Mouse (Mus musculus): ENCODE measurements at regions not wholly inside any gene's neighbourhood (a gene's known extent, or its start where the extent isn't known, plus 50 kb on each side); places are given as distances from the start of the nearest gene placed in this dataset.

DNA sequence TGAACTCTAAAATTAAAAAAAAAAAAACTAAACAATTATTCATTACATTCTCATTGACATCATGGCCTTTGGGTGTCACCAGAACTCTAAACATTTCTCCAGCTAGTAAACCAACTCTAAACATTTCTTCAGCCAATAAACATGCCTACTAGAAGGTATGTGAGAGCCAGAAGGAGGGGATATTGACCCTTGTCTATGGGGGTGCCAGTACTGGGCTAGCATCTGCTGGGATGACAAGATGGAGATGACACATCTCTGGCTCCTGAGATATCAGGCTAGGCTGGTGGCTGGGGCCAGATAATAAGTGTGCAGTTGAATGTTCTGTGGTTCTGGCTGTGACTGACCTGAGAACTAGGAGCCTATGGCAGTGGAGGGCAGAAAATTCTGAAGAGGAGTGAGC is 144.6 kb downstream of the Tmem38b start:
- H3K4me1 ChIP-seq: no peaks in the 10 kb centered on the region
- H3K27ac ChIP-seq: no peak overlapping the region
- no peak overlapping the region for H3K9ac ChIP-seq
- no peak overlapping the region for H3K4me3 ChIP-seq
- ATAC-seq (ENCODE audit: low FRiP score, low read depth): no peak
- H3K4me2 ChIP-seq (replicated peaks): no peak overlapping the region
- peaks cover 7% of the 10 kb centered on the region; the same call in 1 of the 2 replicates for H3K9me3 ChIP-seq
- no peaks in the 10 kb centered on the region for H3K36me3 ChIP-seq
- H3K27me3 ChIP-seq: no peaks in the 10 kb centered on the region

DNA sequence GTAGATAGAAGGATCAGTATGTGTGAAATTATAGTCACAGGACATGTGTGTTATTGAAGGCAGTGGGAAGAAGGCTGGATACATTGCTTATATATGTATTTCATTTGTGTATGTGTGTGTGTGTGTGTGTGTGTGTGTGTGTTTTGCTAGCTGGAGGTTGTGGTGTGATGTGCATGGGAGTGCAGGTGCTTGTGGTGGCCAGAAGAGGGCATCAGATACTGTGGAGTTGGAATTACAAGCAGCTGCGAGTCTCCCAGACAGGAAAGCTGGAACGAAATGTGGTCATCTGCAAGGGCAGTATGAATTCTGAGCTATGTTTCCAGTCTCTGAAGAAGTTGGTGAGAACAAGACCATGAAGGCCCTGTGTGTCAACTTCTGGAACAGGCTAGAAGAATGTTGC is 145.1 kb downstream of the Tmem38b start:
- no peak overlapping the region for H3K4me3 ChIP-seq
- H3K27me3 ChIP-seq: no peaks in the 10 kb centered on the region
- no peak overlapping the region for H3K4me2 ChIP-seq (replicated peaks)
- H3K9me3 ChIP-seq: peaks cover 7% of the 10 kb centered on the region; the same call in 1 of the 2 replicates
- H3K4me1 ChIP-seq: no peaks in the 10 kb centered on the region
- no peak overlapping the region for H3K9ac ChIP-seq
- no peaks in the 10 kb centered on the region for H3K36me3 ChIP-seq
- ATAC-seq (ENCODE audit: low FRiP score, low read depth): no peak
- 95% methylated on average over 2 of the region's 2 CpGs for WGBS
- no peak overlapping the region for H3K27ac ChIP-seq

DNA sequence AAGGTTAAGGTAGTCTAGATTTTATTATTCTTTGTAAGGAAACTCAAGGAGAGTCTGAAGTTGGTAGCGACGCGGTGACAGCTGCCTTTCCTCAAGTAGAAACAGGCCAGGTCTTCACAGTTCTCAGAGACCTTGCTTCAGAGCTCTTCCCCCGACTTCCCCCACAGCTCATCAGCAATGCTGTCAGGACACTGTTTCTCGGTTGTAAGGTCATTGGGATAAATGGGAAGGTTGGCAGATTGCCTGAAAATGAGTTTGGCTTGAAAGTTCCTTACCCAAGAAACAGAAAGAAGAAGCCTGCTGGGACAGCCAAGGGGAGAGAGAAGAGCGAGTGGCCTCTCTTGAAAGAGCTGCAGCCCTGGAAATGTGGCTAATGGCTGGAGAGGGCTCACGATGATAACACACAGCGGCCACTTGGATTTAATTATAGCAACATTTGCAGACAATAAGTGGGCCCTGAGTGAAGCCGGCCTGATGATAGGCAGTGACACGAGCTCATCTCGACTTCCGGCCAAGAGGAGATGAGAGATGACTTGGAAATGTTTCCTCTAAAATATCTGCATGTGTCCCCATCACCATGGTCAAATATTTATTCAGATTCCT is 150.3 kb downstream of the Tmem38b start:
- no peaks in the 10 kb centered on the region for H3K4me1 ChIP-seq
- no peak for ATAC-seq (ENCODE audit: low FRiP score, low read depth)

DNA sequence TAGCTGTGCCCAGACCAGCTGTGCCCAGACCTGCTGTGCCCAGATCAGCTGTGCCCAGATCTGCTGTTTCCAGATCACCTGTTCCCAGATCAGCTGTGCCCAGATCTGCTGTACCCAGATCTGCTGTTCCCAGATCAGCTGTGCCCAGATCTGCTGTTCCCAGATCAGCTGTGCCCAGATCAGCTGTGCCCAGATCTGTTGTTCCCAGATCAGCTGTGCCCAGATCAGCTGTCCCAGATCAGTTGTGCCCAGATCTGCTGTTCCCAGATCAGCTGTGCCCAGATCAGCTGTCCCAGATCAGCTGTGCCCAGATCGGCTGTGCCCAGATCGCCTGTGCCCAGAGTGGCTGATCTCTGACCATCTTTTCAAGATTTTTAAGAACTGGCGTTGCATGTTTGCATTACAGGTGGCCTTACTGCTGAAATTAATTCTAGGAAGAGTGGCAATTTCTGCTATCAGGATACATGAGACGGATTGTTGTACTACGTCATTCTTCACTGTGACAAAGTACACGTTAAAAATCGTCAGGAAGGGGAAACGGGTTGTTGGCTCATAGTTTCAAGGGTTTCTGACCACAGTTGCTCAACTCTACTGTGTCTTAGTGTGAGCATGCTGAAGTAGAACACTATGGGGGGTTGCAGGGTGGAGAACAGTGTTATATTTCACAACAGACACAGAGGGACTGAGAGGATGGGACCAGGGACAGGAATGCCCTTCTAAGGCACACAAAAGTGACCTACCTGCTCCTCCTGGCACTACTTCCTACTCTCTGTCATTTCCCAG is 160.9 kb downstream of the Tmem38b start:
- Histone ChIP-seq H3K9me3 (no peaks in the 10 kb centered on the region), H3K36me3 (no peaks in the 10 kb centered on the region), H3K27me3 (no peaks in the 10 kb centered on the region), H3K27ac (no peak overlapping the region), H3K4me3 (no peak overlapping the region), H3K4me1 (no peaks in the 10 kb centered on the region), H3K4me2 (replicated peaks) (no peak overlapping the region), H3K9ac (no peak overlapping the region)
- 81% methylated on average over 8 of the region's 8 CpGs for WGBS
- no peak for ATAC-seq (ENCODE audit: low FRiP score, low read depth)

More for the DNA sequence above, 150.3 kb downstream of the Tmem38b start:
- 69% methylated on average over 12 of the region's 12 CpGs for WGBS
- Histone ChIP-seq H3K36me3 (no peaks in the 10 kb centered on the region), H3K9me3 (peaks cover under 1% of the 10 kb centered on the region; the same call in 1 of the 2 replicates), H3K9ac (no peak overlapping the region), H3K4me3 (no peak overlapping the region), H3K27me3 (no peaks in the 10 kb centered on the region), H3K27ac (no peak overlapping the region), H3K4me2 (replicated peaks) (no peak overlapping the region)

DNA sequence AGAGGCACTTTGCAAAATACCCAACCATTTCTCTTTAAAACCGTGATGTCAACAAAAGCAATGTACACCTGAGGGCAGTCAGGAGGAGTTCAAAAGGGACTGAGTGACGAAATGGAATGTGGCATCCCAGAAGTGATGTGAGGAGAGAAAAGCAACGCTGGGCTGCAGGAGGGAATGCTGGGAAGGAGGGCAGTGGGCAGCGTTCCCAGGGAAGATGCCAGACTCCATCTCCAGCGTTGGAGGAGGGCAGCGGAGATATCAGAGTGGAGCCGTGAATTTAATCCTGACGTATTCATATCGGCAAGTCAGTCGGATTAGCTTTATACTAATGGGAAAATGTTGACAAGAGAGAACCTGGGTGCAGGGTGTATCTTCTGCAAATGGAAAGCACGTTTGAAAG is 161.7 kb downstream of the Tmem38b start:
- Histone ChIP-seq H3K27ac (no peak overlapping the region), H3K4me2 (replicated peaks) (no peak overlapping the region), H3K36me3 (no peaks in the 10 kb centered on the region), H3K27me3 (no peaks in the 10 kb centered on the region), H3K4me3 (no peak overlapping the region), H3K9me3 (no peaks in the 10 kb centered on the region), H3K4me1 (no peaks in the 10 kb centered on the region), H3K9ac (no peak overlapping the region)
- 81% methylated on average over 11 of the region's 11 CpGs for WGBS
- no peak for ATAC-seq (ENCODE audit: low FRiP score, low read depth)

DNA sequence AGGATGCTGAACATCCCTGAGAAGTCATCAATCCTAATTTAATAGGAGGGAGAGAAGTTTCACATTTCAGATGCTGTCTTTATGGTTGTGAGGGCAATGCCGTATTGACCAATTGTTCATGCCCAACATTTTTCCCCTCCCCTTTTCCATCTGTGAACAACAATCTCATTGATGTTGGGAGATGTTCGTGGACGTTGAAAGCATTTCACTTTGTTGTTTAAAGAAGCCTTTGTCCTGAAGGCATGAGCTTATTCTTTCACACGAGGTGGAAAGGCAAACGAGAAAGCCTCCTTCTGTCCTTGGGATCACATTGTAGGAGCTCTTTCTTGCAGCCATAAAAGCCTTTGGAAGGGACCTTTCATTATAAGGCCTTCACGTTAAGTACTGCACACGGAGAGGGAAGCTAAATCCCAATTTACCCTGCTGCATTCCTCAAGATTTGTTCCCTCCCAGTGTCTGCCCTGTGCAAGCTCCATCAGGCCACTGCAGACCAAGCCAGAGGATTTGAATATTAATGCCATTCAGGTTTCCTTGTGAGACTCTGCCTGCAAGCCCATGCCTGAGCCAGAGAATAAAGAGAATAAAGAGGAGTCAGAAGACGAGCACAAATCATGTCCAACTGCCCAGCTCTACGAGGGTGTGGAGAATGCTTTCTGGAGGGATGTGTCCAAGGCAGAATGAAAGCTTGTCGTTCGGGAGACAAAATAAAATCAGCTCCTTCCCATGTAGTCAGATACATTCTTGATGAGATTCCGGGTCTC is 195.4 kb downstream of the Tmem38b start:
- Histone ChIP-seq H3K9ac (no peak overlapping the region), H3K4me1 (0 out of 2 replicates have a peak, but pooled peaks cover 3% of the 10 kb centered on the region), H3K4me3 (no peak overlapping the region), H3K27me3 (no peaks in the 10 kb centered on the region; the same call in 1 of the 2 replicates), H3K27ac (0 out of 2 replicates have a peak overlapping the region, but pooled peaks have one; percentile 48), H3K4me2 (replicated peaks) (no peak overlapping the region), H3K9me3 (no peaks in the 10 kb centered on the region), H3K36me3 (no peaks in the 10 kb centered on the region)
- ATAC-seq (ENCODE audit: low FRiP score, low read depth): no peak
- 40% methylated on average over 12 of the region's 12 CpGs for WGBS

DNA sequence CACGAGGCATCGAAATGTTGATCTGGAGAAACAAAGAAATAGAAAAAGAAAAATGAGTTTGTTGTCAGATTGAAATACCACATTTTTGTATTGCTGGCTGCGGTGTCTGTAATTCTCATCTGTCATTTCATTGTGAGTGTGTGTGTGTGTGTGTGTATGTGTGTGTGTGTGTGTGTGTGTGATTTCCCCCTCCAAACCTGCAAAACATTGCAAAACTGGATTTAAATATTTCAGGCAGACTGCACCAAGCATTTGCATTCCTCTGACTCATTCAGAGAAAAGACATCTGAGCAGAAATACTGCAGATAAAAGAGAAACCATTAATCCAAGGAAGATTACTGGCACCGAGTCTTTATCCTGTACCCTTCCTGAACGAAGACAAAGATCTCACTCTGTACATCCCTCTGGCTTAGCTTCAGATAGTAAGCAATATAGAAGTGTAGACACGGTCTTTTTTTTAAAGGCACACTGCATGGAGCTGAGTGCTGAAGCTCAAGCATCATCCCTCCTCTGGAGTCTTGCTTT is 196.1 kb downstream of the Tmem38b start:
- no peaks in the 10 kb centered on the region for H3K36me3 ChIP-seq
- no peaks in the 10 kb centered on the region for H3K9me3 ChIP-seq
- H3K9ac ChIP-seq: no peak overlapping the region
- no peak overlapping the region for H3K4me3 ChIP-seq
- 66% methylated on average over 6 of the region's 6 CpGs for WGBS
- H3K27me3 ChIP-seq: no peaks in the 10 kb centered on the region; the same call in 1 of the 2 replicates
- no peak overlapping the region for H3K27ac ChIP-seq
- ATAC-seq (ENCODE audit: low FRiP score, low read depth): no peak
- 0 out of 2 replicates have a peak, but pooled peaks cover 3% of the 10 kb centered on the region for H3K4me1 ChIP-seq
- no peak overlapping the region for H3K4me2 ChIP-seq (replicated peaks)

DNA sequence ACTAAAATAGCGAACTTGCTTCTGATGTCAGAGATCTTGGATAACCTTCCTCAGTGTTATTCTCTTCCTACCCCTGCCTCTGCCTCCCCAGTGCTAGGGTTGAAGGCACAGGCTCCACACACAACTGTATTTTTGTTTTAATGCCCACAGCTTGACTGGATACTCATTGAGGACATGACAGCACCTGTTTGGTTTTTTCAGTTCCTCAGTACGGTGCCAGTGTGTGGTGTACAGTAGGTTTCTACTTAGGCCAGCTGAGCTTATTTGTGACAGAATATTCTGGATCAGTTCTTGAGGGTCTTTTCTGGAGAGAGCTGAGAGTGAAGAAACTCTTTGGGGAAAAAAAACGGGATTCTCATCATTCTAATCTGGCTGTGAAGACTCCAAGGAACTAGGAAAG is 201.1 kb downstream of the Tmem38b start:
- no peaks in the 10 kb centered on the region for H3K36me3 ChIP-seq
- H3K27ac ChIP-seq: no peak overlapping the region
- no peak overlapping the region for H3K4me2 ChIP-seq (replicated peaks)
- no peak overlapping the region for H3K9ac ChIP-seq
- no peak overlapping the region for H3K4me3 ChIP-seq
- ATAC-seq (ENCODE audit: low FRiP score, low read depth): no peak
- H3K4me1 ChIP-seq: peaks cover 23% of the 10 kb centered on the region; the same call in 1 of the 2 replicates
- 81% methylated on average over 3 of the region's 3 CpGs for WGBS
- H3K9me3 ChIP-seq: no peaks in the 10 kb centered on the region
- H3K27me3 ChIP-seq: no peaks in the 10 kb centered on the region

DNA sequence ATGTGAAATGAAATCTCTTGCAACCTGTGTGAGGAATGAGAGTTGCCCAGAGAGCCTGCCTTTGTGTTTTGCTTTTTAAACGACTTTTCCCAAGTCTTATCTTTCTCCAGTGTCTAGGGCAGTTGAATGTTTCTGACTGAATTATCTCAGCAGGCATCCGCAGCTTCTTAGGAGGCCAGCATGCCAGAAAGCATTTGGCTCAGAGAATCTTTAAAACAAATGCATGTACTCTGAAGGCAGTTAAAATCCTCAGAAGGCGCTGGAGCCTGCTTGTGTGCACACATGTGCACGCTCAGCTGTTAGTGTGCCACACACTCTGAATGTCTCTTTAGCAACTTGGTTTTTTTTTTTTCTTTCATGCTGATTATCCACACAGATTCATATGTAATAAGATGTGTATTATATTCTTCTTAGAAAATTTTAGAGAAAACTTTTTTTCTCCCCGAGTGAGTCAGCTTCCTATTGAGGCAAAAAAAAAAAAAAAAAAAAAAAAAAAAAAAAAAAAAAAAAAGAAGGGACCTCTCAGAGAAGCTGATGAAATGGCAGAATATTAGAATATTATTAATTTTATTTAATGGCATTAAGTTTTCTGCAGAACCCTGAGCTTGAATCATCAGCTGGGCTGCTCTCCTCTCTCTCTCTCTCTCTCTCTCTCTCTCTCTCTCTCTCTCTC is 201.9 kb downstream of the Tmem38b start:
- Histone ChIP-seq H3K4me3 (no peak overlapping the region), H3K36me3 (no peaks in the 10 kb centered on the region), H3K9ac (no peak overlapping the region), H3K9me3 (no peaks in the 10 kb centered on the region), H3K27me3 (no peaks in the 10 kb centered on the region), H3K4me1 (peaks cover 30% of the 10 kb centered on the region), H3K27ac (0 out of 2 replicates have a peak overlapping the region, but pooled peaks have one; percentile 29), H3K4me2 (replicated peaks) (no peak overlapping the region)
- 34% methylated on average over 5 of the region's 5 CpGs for WGBS
- ATAC-seq (ENCODE audit: low FRiP score, low read depth): no peak

DNA sequence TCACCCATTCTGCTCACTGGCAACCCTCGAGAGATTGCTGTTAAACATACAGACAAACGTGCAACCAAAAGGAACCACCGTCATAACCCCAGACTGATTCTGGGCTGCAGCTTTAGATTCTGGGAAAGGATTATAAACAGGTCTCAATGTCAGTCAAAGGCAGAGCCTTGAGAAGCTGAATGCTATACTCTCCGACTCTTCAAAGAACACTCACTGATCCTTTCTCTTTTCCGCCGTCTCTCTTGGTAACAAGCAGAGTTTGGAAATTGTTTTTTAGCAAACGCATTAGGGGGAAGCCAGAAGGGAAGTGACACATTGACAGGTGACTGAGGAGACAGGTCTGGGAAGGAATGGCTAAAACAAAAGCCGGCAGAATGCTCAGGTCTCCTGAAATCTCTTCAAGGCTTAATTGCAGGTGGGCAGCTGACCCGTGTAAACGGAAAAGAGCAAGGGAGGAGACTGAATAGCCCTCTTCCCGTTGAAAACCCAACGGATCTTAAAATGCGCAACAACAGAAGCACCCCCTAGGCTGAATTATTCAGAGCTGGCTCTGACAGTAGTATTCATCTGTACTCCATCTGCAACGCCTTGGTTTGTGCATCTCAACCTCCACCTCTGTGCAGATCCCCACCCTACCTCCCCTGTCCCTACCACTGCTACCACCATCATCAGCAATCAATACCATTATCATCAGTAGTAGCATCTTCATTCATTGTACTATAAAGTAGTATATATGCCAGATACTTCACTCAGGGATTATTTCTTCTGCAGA is 219.6 kb downstream of the Tmem38b start:
- no peak overlapping the region for H3K4me3 ChIP-seq
- no peaks in the 10 kb centered on the region for H3K9me3 ChIP-seq
- no peaks in the 10 kb centered on the region for H3K27me3 ChIP-seq
- WGBS: 62% methylated on average over 14 of the region's 14 CpGs
- H3K27ac ChIP-seq: no peak overlapping the region
- no peaks in the 10 kb centered on the region for H3K36me3 ChIP-seq
- ATAC-seq (ENCODE audit: low FRiP score, low read depth): no peak
- H3K9ac ChIP-seq: no peak overlapping the region
- H3K4me2 ChIP-seq (replicated peaks): no peak overlapping the region
- no peaks in the 10 kb centered on the region for H3K4me1 ChIP-seq

DNA sequence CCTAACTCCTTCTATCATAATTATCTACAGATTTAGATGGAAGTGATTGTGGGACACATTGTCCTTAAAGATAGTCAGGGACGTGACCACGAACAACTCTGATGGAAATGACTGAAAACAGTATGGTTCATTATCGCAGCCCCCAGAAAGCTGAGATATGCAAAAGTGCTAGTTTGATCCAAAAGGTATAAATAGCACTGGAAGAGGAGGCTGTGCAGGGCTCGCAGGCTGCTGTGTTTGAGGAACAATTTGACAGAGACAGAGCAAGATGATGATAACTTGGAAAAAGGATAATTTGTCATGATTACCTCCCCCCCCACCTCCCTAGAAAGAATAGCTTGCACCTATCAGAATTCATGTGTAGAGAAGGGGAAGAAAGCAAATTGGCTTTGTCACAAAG is 238.5 kb downstream of the Tmem38b start:
- ATAC-seq (ENCODE audit: low FRiP score, low read depth): no peak
- Histone ChIP-seq H3K27ac (no peak overlapping the region), H3K9ac (no peak overlapping the region), H3K9me3 (peaks cover 1% of the 10 kb centered on the region), H3K4me1 (peaks cover 9% of the 10 kb centered on the region), H3K36me3 (no peaks in the 10 kb centered on the region), H3K27me3 (no peaks in the 10 kb centered on the region), H3K4me3 (no peak overlapping the region), H3K4me2 (replicated peaks) (no peak overlapping the region)
- 89% methylated on average over 4 of the region's 4 CpGs for WGBS
